Mouse (Mus musculus) kidney, postnatal 25 days (tissue): ENCODE results near the gene Znhit6.

Experiments used
- DNase-seq, 2 experiments: peaks; one replicate each; pipeline ENCODE4 v3.0.0; 2021; ENCODE audit warnings: mixed read lengths in 2 of 2

The Znhit6 gene

DNA sequence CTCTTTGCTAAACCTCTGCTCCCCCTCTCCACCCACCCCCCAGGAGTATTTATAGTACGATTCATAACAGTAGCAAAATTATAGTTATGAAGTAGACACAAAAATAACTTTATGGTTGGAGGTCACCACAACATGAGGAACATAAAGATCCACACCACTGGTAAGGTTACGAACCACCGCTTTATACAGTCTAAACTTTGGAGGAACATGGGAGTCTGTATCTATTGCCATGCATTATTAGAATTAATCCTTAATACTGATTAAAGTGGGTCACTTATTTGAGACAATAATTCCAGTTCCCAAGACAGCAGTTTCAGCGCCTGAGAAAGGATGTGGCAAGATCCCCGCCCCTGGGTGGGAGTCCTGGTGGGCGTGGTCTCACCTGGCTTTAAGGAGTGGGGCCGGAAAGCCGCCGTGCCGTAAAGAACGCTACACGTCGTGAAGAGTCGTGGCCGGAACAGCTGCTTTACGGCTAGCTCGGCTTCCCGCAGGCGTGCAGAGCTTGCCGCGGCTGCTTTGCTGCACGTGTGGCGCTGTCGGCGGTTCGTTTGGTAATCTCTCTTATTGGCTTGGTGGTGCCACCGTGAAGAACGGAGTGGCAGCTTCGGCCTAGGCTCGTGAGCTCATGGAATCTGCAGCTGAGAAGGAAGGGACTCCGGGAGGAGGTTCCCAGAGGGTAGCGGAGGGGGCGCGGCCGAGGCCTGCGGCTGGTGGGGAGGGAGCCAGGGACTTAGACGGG, at the start of gene Znhit6:
Znhit6 (plus strand) TSS at position 463 of the 739 bp plus-strand sequence.
- peak; percentile 96 for DNase-seq

DNA sequence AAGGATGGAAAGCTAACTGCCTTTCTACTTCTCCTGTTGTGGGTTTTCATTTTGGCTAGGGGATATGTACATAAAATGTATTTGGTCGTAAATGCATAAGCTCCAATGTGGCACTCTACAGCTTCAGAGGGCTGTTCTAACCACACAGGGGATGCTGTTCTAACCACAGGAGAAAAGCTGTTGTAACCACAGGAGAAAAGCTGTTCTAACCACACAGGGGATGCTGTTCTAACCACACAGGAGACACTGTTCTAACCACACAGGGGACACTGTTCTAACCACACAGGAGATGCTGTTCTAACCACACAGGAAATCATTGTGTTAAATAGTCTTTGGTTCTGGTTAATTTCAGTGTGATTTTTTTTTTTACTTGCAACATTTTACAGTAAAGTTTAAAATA, 38.1 kb upstream of the Znhit6 start:
- DNase-seq = no peak

DNA sequence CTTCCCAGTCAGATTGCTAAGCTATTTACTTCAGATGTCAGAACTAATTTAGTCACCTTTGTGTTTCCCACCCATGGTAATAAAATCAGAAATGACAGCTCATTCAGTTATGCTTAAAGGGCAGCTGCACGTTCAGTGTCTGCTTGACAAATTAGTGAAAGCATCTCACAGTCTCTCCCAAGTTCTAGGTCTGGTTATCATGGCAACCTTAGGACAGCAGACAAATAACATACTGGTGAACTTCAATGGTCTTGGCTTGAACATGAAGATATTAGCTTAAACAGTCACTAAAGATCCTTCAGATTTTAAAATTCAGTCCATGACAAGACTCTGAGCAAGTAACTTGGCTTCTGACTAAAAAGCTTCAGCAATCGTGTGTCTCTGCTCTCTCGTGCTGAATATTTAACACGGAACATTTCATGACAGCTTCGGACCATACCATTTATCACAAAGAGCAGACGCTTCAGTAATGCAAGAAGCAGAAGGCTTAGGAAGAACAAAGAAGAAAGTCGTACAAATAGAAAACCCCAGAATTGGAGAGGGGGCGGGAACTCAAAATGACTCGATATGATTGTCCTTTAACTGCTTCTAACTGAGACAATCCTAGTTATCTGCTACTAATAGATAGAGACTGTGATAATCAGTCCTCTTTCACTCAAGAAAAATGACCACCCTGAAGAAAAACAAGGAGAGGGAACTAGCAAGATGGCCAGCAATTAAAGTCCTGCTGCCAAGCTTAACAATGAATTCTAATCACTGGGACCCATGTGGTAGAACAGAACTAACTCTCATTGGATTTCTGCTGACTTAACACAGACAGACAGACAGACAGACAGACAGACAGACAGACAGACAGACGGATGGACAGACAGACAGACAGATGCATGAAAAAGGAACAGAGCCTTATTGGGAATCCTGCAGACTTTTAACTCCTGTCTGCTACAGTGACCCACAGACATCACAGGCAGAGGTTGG, 27.3 kb upstream of the Znhit6 start:
- no peak for DNase-seq

DNA sequence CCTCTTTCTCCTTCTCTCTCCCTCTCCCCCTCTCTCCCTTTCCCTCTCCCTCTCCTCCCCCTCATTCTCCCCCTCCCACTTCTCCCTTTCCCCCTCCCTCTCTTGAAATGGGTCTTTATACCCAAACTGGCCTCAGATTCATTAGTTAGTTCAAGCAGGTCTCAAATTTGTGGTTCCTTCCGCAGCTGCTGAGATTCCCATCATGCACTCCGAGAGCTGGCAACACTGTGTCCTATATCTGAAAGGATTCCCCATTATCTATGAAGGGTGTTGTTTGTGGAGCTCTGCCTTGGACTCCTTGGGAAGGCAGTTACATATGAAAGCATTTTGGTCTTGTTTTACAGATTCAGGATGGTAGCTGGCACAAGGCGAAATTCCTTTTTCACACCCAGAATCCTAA, 25.8 kb upstream of the Znhit6 start:
- no peak for DNase-seq

DNA sequence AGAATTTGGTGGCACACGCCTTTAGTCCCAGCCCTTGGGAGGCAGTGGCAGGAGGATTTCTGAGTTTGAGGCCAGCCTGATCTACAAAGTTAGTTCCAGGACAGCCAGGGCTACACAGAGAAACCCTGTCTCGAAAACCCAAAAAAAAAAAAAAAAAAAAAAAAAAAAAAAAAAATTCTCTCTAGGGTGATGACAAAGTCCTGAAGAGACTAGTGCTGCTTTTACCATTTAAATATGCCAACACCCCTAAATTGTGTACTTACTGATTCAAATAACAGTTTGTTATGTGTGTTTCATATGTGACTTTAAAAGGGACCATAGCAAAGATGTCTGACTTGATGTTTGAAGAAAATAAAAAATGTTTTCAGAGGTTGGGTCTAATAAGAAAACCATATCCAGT, 21.6 kb upstream of the Znhit6 start:
- DNase-seq = no peak

DNA sequence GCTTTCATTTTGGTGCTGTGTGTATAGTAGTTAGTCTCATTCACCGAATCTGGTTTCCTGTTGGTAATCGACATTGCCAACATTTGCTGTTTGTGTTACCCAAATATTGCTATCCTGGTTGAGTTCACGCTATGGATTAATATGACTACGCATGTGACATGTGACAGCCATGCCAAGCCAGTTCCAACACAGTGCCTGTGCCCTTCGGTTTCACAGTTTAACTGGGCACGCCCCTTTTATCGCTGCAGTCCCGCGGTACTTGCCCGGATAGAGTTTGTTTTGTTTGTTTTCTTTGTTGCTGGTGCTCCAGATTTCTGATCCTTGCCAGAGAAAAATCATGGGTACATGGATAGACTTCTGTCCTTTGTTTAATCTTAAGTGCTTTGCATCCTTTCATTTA, 19.8 kb upstream of the Znhit6 start:
- no peak for DNase-seq

DNA sequence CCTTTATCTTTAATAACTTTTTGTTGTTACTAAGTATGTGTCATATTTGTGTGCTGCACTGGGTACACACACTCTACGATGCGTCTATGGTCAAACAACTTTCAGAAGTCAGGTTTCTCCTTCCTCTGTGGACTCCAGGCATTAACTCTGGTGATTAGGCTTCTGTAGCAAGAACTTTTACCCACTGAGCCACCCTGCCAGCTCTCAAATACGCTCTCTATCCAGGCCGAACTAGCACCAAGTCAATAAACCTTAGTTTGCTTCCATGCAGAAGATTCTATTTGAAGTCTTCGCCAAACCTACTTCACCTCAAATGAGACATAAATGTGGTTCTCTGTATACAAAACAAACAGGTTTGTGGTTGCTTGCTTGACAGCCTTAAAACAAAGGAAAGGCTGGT, 16.3 kb upstream of the Znhit6 start:
- DNase-seq = no peak

DNA sequence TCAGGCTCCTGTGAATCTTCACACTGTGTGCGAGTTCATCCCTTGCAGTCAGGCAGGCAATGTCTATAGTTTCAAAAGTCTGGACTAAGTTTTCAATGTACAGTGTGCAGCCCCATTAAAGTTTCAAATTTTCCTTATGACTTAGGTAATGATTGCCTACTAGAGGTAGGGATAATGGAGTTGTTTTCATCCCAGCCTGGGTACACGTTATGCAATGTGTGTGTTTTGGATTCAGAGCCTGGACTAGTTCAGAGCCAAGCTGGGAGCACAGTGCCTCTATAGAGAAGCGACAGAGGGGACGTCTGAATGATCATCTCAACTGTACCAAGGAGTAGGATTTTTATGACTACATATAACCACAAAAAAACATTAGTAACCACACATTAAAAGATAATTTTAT, 15.9 kb upstream of the Znhit6 start:
- no peak for DNase-seq

DNA sequence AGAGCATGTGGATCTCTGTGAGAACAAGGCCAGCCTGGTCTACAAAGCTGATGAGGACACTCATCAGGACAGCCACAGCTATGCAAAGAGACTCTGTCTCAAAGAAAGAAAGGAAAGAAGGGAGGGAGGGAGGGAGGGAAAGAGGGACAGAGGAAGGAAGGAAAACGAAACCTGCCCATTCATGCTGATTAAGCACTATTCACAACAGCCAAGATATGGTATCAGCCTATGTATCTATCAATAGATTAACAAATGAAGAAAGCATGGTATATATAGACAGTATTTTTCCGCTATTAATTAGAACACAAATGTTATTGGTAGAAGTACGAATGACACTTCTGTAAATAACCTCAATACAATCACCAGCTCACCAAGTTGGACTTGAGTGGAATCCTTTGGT, 1.5 kb upstream of the Znhit6 start:
- no peak for DNase-seq

DNA sequence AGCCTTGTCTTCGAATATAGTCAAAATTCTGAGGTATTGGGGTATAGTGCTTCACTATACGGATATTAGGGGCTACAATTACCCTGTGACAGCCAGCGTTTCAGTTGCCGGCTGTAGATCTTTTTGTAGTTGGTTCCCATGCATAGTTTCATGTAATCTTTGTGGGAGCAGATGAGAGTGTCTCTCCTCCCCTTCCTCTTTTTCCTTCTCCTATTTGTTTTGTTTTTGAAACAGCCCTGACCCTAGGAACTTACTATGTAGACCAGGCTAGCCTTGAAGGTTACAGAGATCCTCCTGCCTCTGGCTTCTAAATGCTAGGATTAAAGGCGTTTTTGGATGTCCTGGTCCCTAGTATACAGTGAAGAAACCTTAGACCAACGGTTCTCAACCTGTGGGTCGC, 665 bp upstream of the Znhit6 start:
- DNase-seq = no peak

DNA sequence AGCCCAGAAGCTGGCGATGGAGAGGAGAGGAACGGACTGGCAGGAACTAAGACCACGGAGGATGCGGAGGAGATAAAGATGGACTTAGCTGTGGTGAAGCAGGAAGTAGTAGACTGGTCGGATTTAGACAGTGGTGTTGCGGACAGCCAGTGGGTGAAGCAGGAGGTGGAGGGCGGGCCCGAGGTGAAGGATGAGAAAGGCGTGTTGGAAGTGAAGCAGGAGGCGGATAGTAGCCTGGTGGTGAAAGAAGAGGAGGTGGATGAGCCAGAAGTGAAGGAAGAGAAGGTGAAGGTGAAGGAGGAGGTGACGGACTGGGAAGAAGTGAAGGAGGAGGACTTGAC, 447 bp downstream of the Znhit6 start:
- no peak for DNase-seq

DNA sequence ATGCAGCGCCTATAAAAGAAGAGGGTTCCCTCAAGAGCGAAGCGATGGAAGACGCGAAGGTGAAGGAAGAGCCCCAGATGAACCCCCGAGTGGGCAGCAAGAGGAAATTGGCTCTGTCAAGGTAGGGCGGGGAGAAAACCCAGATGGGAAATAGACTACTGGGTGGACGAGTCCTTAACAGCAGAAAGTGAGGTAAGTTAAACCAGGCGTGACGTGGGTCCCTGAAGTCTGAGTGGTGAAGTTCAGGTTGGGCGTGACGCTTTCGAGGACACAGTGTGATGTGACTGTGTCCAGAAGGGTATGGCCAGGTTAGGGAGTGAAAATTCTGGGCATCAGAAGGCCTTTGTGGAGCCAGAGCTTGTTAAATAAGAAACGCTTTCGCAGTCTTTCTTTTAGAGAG, 871 bp downstream of the Znhit6 start:
- no peak for DNase-seq

DNA sequence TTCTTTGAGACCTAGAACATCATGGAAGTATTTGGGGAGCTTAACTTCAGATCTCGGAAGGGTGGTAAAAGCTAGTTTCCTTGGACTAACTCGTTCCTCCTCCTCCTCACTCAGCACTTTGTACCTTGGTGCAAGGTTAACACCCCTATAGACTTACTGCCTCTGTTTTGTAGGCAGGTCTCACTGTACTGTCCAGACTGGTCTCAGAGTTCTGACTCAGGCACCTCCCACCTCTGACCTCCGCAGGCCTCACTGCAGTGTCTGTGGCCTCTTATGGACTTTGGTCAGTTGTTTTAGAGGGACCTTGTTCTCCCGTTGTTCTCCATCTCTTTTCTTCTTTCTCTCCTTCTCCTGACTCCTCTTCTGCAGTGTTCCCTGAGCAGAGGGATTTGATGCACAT, 7.0 kb downstream of the Znhit6 start:
- peak in 1 of 2 experiments; percentile 49 for DNase-seq

DNA sequence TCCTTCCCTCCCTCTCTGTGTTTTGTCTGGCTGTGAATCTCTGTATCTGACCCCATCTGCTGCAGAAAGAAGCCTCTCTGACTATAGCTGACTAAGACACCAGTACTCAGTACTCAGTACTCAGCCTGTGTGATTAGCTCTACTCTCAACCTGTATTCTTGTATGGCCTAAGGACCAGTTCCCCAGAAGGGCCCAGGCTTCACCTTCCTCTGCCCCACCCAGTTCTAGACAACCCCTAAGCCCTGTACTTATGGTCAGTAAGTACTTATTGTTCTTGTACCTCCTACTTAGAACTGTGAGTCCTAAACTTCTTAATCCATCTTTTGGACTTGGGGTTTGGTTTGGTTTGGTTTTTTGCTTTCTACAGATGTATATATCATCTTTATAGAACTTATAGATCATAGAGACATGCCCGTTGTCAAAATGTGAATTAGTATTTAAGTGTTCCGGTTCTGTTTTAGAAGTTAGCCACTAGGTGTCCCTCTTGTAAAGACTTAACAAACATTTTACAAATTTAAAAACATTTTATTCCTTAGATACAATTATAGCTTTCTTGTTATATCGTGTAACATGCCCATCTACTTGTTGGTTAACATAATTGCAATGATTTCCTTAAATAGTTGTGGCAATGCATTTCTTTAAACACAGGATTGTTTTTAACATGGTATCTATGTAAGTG, 7.7 kb downstream of the Znhit6 start:
- no peak for DNase-seq

DNA sequence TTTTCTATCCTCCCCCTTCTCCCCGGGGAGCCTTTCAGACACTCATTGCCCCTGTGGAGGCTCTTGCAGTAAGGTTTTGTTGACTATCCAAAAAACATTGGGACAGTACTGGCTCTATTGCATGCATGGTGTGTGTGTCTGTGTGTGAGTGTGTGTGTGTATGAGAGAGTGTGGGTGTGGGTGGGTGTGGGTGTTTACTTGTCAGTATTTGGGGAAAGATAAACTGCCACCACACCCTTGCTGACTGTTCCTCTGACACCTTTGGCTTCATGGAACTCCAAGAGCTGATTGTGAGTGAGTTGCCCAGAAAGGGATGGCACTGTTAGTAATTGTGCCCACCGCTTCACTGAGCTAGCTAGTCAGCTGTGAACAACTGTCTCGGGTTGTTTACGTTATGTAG, 14.6 kb downstream of the Znhit6 start:
- DNase-seq = no peak

DNA sequence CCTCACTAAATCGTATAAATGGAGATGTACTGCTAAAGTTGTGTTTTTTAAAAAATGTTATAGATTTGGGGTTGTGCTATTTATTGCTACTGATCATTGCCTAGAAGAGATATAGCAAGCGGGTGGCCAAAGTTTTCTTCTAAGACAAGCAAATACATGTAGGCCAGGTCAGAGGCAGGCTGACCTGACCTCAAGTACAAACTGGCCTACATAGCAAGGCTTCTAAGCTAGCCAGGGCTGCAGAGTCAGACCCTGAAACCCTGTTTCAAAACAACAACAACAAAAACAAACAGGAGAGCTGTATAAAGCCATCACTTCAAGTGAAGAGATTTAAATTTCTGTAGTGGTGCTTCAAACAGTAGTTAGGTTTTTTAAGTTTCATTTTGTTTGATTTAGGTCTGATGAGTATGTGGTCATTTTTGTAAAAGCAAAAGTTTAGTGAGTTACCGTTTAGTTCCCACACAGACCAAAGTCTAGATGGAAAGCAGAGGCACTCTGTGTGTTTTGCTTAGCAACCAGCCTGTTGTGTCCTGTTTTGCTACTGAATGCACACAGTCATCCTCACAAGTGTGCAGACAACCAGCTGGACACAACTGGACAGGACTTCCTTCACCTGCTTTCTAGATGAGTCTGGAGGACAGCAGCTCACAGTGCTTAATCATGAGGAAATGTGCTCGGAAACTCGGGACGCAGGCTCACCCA, 16.0 kb downstream of the Znhit6 start:
- DNase-seq = no peak

DNA sequence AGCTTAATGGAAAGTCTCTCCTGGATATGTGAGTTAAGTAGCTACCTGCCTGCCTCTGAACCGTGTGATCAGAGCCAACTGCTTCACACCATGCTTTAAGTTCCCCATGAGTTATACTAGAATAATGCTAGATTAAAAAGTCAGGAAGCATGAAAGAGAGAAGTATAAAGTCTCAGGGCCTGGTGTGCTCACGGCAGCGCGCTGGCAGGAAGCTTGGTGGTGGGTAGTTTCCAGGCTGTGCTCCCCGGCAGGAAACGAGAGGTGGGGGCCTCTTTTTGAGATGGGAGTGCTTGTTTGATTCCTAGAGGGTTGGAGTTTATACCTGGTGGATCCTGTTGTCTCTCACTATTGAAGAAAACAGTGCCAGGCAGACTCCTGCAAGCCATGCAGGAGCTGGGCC, 19.3 kb downstream of the Znhit6 start:
- no peak for DNase-seq

DNA sequence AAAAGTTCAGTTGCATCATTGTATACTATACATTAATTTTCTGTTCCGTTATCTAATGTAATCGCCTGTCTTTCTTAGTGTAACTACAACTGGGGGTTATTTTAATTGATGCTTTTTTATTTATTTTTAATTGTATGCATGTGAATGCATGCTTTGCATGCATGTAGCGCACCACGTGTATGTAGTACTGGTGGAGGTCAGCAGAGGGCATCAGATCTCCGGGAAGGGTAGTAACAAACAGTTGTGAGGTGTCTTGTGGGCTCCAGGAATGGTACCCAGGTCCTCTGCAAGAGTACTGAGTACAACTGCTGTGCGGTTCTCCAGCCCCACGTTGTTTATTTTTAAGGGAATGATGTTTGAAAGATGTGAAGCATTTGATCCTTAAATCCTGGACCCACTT, 23.1 kb downstream of the Znhit6 start:
- no peak for DNase-seq

DNA sequence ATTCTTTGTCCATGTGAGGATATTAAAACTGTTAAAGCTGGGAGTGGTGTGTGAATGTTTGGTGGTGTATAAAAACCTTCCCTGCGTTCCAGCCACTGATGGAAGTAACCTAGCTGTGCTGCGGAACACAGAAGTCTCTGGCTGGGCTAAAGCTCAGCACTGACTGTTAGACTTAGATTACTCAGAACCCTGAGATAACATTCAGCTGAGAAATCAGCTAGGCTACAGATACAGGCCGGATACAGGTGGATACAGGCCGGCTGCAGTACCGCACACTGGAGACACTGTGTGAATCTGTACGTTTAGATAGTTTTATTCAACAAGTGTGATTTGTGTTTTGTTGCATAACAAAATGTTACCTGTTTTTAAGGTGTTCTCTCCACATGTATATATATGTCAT, 24.8 kb downstream of the Znhit6 start:
- no peak for DNase-seq

DNA sequence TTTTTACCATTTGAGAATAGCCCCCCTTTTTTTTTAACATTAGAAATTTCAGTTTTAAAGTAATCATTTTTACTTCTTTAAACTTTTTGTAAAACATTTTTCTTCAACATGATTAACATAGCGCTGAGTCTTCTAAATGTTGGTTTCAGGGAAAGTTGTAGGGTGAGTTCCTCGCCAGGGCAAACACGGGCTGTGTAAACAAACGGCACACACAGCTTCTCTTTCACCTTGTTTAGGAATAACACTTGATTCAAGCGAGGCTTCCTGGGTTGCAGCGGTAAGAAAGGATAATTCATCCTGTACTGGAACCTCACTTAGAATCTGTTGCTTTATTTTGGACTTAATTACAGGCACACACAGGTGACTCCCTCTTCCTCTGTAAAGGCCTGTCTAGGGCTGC, 25.3 kb downstream of the Znhit6 start:
- no peak for DNase-seq

DNA sequence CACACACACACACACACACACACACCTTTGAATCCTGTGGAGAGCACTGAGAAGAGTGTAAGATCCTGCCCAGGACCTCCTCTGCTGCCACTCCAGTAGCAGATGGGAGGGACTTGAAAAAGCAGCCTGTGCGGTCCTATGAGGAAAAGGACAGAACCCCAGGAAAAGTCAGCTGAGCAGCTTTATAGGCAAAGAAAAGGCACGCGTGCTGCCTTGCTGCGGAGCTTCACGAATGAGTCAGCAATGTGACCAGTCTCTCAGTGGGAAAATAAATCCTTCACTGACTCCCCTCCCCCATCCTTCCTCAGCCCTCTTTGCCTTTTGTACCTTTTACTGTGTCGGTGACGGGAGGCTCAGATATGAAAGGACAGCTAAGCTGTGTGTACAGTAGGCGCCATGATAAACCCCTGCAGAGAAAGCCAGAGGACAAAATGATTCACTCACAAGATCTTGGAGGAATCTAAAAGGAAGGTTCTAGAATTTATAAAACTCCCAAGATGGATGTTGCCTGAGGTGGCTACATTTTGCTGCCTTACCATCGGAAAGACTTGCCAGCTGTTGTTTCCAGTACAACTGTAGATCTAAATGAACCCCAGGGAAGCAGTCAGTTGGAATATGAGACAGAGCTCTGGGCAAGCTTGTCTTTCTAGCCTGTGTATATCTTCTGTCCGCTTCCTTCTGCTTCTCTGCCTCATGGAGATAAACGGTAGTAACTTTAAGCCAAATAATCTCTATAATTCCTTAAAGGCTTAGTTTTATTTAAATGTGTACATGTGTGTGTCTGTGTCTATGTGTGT, 26.6 kb downstream of the Znhit6 start:
- peak; percentile 26 to 49 for DNase-seq

DNA sequence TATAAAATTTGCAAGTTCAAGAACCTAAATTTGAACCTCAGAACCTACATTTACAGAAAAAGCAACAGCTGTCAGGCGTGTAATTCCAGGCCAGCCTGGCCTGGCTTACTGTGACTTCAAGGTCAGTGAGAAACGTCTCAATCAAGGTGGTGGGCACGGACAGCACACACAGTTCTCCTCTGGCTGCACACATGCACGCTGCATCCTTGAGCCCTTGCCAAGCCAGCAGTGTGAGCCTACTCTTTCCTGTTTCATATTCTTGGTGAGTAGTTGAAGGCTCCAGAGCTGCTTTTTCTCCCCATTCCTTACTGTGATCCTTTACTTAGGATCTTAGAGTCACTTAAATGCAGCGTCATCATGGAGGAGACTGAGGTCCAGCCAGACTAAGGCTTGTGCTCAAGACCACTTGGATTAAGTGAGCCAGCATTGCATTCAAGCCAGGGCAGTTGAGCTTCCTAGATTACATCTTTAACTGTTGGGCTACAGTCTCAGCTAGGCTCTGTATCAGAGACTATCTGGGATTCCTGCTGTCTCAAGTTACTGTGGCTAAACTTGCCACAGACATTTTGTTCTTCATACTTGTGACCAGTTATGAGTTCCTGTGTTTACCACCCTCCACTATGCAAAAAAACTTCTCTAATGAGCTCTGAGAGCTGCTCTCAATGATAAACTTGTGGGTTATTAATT, 29.6 kb downstream of the Znhit6 start:
- DNase-seq = no peak
